13 mouse cellular contexts compared by ENCODE assay signal in genomic region chr5:112526936-112527335, GRCm38 (mm10). TPM values are rescaled to one million over a fixed set of nuclear protein-coding genes. Genes with fewer than 3 reads are reported as not detected.
DNase-seq lines count a peak whose midpoint lies in the region; ATAC-seq lines count a peak whose summit lies in the region.
"Had no signal": no experiment of that assay in that cellular context is flagged by ENCODE, and none has a peak within 500 bp of the region (broad histone marks: within the 10 kb centered on the region; RNA-seq: fewer than 3 reads in every experiment).

No protein-coding gene starts in this region.

- H3K27ac ChIP-seq in midbrain, embryonic 14.5 days (replicated peaks; ENCODE audit: low read depth, low read length): peak overlapping the region; percentile 55; the same call in 1 of the 2 replicates
- no peak overlapping the region for H3K27ac ChIP-seq in midbrain, embryonic 10.5 days (replicated peaks)
- H3K27ac ChIP-seq in hindbrain, embryonic 14.5 days: peak overlapping the region; percentile 70
- H3K27ac ChIP-seq in midbrain, embryonic 15.5 days: 0 out of 2 replicates have a peak overlapping the region, but pooled peaks have one; percentile 7
- H3K27ac ChIP-seq: liver, embryonic 15.5 days had no signal

- H3K4me3 ChIP-seq in midbrain, embryonic 14.5 days (replicated peaks; ENCODE audit: low read depth, low read length): no peak overlapping the region
- H3K4me3 ChIP-seq in midbrain, embryonic 10.5 days: no peak overlapping the region
- no peak overlapping the region for H3K4me3 ChIP-seq in hindbrain, embryonic 14.5 days (replicated peaks; ENCODE audit: low read length)
- H3K4me3 ChIP-seq in midbrain, embryonic 15.5 days: no peak overlapping the region
- H3K4me3 ChIP-seq: liver, embryonic 15.5 days had no signal

- H3K4me2 ChIP-seq in midbrain, embryonic 14.5 days (ENCODE audit: low read length): no peak overlapping the region
- H3K4me2 ChIP-seq in hindbrain, embryonic 14.5 days (replicated peaks): no peak overlapping the region
- H3K4me2 ChIP-seq in midbrain, embryonic 15.5 days: no peak overlapping the region
- H3K4me2 ChIP-seq: liver, embryonic 15.5 days had no signal

- no peak overlapping the region for H3K9ac ChIP-seq in midbrain, embryonic 14.5 days (replicated peaks; ENCODE audit: low read length)
- H3K9ac ChIP-seq in hindbrain, embryonic 14.5 days: no peak overlapping the region
- H3K9ac ChIP-seq in midbrain, embryonic 15.5 days: no peak overlapping the region
- H3K9ac ChIP-seq: liver, embryonic 15.5 days had no signal

- no peaks in the 10 kb centered on the region; the same call in 1 of the 2 replicates for H3K27me3 ChIP-seq in midbrain, embryonic 14.5 days (ENCODE audit: control insufficient read depth, insufficient read depth, low read length)
- H3K27me3 ChIP-seq in midbrain, embryonic 10.5 days (ENCODE audit: low read depth, poor library complexity, severe bottlenecking): peaks cover 93% of the 10 kb centered on the region
- H3K27me3 ChIP-seq in hindbrain, embryonic 14.5 days (ENCODE audit: control insufficient read depth, insufficient read depth, low read length): no peaks in the 10 kb centered on the region
- H3K27me3 ChIP-seq in midbrain, embryonic 15.5 days (replicated peaks): no peaks in the 10 kb centered on the region

- H3K36me3 ChIP-seq in midbrain, embryonic 14.5 days (ENCODE audit: control insufficient read depth, insufficient read depth, low read length): no peaks in the 10 kb centered on the region
- no peaks in the 10 kb centered on the region for H3K36me3 ChIP-seq in midbrain, embryonic 10.5 days
- no peaks in the 10 kb centered on the region for H3K36me3 ChIP-seq in hindbrain, embryonic 14.5 days (replicated peaks; ENCODE audit: control insufficient read depth, insufficient read depth)
- no peaks in the 10 kb centered on the region for H3K36me3 ChIP-seq in midbrain, embryonic 15.5 days (replicated peaks)
- H3K36me3 ChIP-seq: liver, embryonic 15.5 days had no signal

- H3K4me1 ChIP-seq in midbrain, embryonic 14.5 days (ENCODE audit: control insufficient read depth, insufficient read depth, low read length): peaks cover 15% of the 10 kb centered on the region
- H3K4me1 ChIP-seq in midbrain, embryonic 10.5 days: peaks cover 72% of the 10 kb centered on the region
- H3K4me1 ChIP-seq in hindbrain, embryonic 14.5 days (replicated peaks; ENCODE audit: control insufficient read depth, insufficient read depth, low read length): peaks cover 23% of the 10 kb centered on the region
- peaks cover 30% of the 10 kb centered on the region for H3K4me1 ChIP-seq in midbrain, embryonic 15.5 days
- H3K4me1 ChIP-seq: liver, embryonic 15.5 days had no signal

- peak; percentile 51 for DNase-seq in midbrain, embryonic 14.5 days
- no peak for DNase-seq in midbrain, embryonic 10.5 days (ENCODE audit: low spot score)
- DNase-seq in cerebellum, adult 9-10 months: peak; percentile 83
- DNase-seq in hindbrain, embryonic 14.5 days (ENCODE audit: low spot score): peak; percentile 52
- DNase-seq in thymus, adult 18-20 months: no peak
- no peak for DNase-seq in kidney, adult 8-10 months
- DNase-seq in adrenal gland, postnatal 25 days: no peak
- DNase-seq: adrenal gland, postnatal 36 days; heart, postnatal 10 days; kidney, adult 18-20 months had no signal

- H3K9me3 ChIP-seq in midbrain, embryonic 14.5 days (ENCODE audit: control insufficient read depth, low read length): no peaks in the 10 kb centered on the region
- peaks cover under 1% of the 10 kb centered on the region; the same call in 1 of the 2 replicates for H3K9me3 ChIP-seq in midbrain, embryonic 10.5 days (replicated peaks)
- no peaks in the 10 kb centered on the region for H3K9me3 ChIP-seq in hindbrain, embryonic 14.5 days (ENCODE audit: control insufficient read depth, low read length)
- H3K9me3 ChIP-seq in midbrain, embryonic 15.5 days: no peaks in the 10 kb centered on the region
- H3K9me3 ChIP-seq: liver, embryonic 15.5 days had no signal

- ATAC-seq in midbrain, embryonic 14.5 days (ENCODE audit: low FRiP score, low TSS enrichment): no peak
- ATAC-seq in hindbrain, embryonic 14.5 days (ENCODE audit: low FRiP score): no peak
- no peak; the same call in 1 of the 2 replicates for ATAC-seq in midbrain, embryonic 15.5 days (replicated peaks)

- 57% methylated on average over 19 of the region's 19 CpGs for WGBS in midbrain, embryonic 14.5 days
- WGBS in midbrain, embryonic 10.5 days: 86% methylated on average over 19 of the region's 19 CpGs
- 61% methylated on average over 19 of the region's 19 CpGs for WGBS in hindbrain, embryonic 14.5 days
- 59% methylated on average over 19 of the region's 19 CpGs for WGBS in midbrain, embryonic 15.5 days

RNA-seq across cellular contexts. Expression of gene Sez6l, which starts 50.0 kb away (rescaled TPM):
- 46.3 and 49.9 TPM in 2 replicates for polyA plus RNA-seq in midbrain, embryonic 14.5 days (2014; fragmentation: Nextera tagmentation; extraction: Ambion mirVana)
- 1.7 and 2.7 TPM in 2 replicates for polyA plus RNA-seq in midbrain, embryonic 10.5 days (2016; fragmentation: Nextera tagmentation; extraction: Ambion mirVana)
- polyA plus RNA-seq in hindbrain, embryonic 14.5 days (2014; fragmentation: Nextera tagmentation; extraction: Ambion mirVana): 35.5 and 38.0 TPM in 2 replicates
- 65.4 and 67.5 TPM in 2 replicates for polyA plus RNA-seq in midbrain, embryonic 15.5 days (2015; fragmentation: Nextera tagmentation; extraction: Ambion mirVana)
- total RNA-seq in adrenal gland, postnatal 25 days (2021): 4.3 and 4.6 TPM in 2 replicates
- total RNA-seq: neutrophil, adult 5-6 weeks had no signal

Comparison
In these comparisons a context has a peak if more than half of its experiments do, and no peak if none do; other contexts are left out.
1. DNase-seq: peak in midbrain, embryonic 14.5 days (single experiment), cerebellum, adult 9-10 months (single experiment) and hindbrain, embryonic 14.5 days (single experiment); none in midbrain, embryonic 10.5 days (single experiment), thymus, adult 18-20 months (0 of 2), kidney, adult 8-10 months (0 of 2) and adrenal gland, postnatal 25 days (single experiment).